23 mouse cellular contexts compared by ENCODE assay signal in the genomic region with DNA sequence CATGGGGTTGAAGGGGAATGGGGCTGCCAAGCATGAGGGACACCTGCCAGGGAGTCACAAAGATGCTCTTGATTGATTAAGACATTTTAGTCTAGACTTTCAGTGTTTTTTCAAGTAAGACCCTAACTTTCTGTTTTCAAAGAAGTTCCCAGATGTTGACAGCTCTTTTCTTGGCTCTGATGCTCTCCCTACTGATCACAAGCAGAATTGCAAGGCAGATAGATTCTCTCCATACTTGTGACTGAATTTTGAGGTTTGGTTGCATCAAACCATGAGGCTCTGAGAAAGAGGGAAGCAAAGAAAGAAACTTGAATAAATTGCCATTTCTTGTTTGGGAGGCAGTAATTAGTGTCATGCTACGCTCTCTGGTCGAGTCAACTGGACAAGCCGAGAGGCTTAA.
DNase-seq lines count a peak whose midpoint lies in the region; ATAC-seq and TF ChIP-seq lines count a peak whose summit lies in the region.
"Had no signal": no experiment of that assay in that cellular context is flagged by ENCODE, and none has a peak within 500 bp of the region (broad histone marks: within the 10 kb centered on the region; RNA-seq: fewer than 3 reads in every experiment).

No protein-coding gene starts in this region.

- no peak overlapping the region for H3K4me3 ChIP-seq in heart, adult 2 months
- H3K4me3 ChIP-seq in lung, embryonic 14.5 days (ENCODE audit: low read depth, low read length) = no peak overlapping the region
- no peak overlapping the region for H3K4me3 ChIP-seq in embryonic facial prominence, embryonic 10.5 days
- H3K4me3 ChIP-seq: forebrain, embryonic 15.5 days; heart, embryonic 13.5 days; hindbrain, embryonic 13.5 days had no signal

- intact Hi-C loops in heart, adult 2 months (cut with DNase I) = loop anchor here (5.0 kb wide), 1 partner anchor 347 kb away; no protein-coding TSS in a partner anchor
- intact Hi-C loops in heart, postnatal 36 days (cut with DNase I) = loop anchor here (5.0 kb wide), 1 partner anchor 347 kb away; no protein-coding TSS in a partner anchor

- no peak overlapping the region for H3K27ac ChIP-seq in heart, adult 2 months
- H3K27ac ChIP-seq in lung, embryonic 14.5 days (ENCODE audit: low read depth) = no peak overlapping the region
- no peak overlapping the region for H3K27ac ChIP-seq in embryonic facial prominence, embryonic 10.5 days (replicated peaks)
- H3K27ac ChIP-seq: forebrain, embryonic 15.5 days; heart, embryonic 13.5 days; hindbrain, embryonic 13.5 days had no signal

- H3K9me3 ChIP-seq in lung, embryonic 14.5 days (ENCODE audit: low read depth, low read length) = no peaks in the 10 kb centered on the region
- no peaks in the 10 kb centered on the region for H3K9me3 ChIP-seq in embryonic facial prominence, embryonic 10.5 days
- H3K9me3 ChIP-seq: forebrain, embryonic 15.5 days; heart, embryonic 13.5 days; hindbrain, embryonic 13.5 days had no signal

- 86% methylated on average over 3 of the region's 3 CpGs for WGBS in heart, adult 2 months
- 71% methylated on average over 3 of the region's 3 CpGs for WGBS in lung, embryonic 14.5 days
- WGBS in embryonic facial prominence, embryonic 10.5 days = 79% methylated on average over 3 of the region's 3 CpGs

- no peaks in the 10 kb centered on the region for H3K36me3 ChIP-seq in heart, adult 2 months (ENCODE audit: control insufficient read depth, insufficient read depth, low read length)
- no peaks in the 10 kb centered on the region for H3K36me3 ChIP-seq in lung, embryonic 14.5 days (ENCODE audit: insufficient read depth)
- no peaks in the 10 kb centered on the region for H3K36me3 ChIP-seq in embryonic facial prominence, embryonic 10.5 days (replicated peaks)
- H3K36me3 ChIP-seq: forebrain, embryonic 15.5 days; heart, embryonic 13.5 days; hindbrain, embryonic 13.5 days had no signal

- TF ChIP-seq EP300 in heart, adult 2 months (IDR thresholded peaks at IDR 0.05; ENCODE audit: insufficient read depth, low read depth, low read length) = no peak

- H3K27me3 ChIP-seq in heart, adult 2 months (ENCODE audit: control insufficient read depth, insufficient read depth, low read length) = no peaks in the 10 kb centered on the region
- H3K27me3 ChIP-seq in lung, embryonic 14.5 days (ENCODE audit: insufficient read depth, low read length) = no peaks in the 10 kb centered on the region
- H3K27me3 ChIP-seq in embryonic facial prominence, embryonic 10.5 days (replicated peaks; ENCODE audit: low read depth, poor library complexity, severe bottlenecking) = no peaks in the 10 kb centered on the region
- H3K27me3 ChIP-seq: forebrain, embryonic 15.5 days; heart, embryonic 13.5 days; hindbrain, embryonic 13.5 days had no signal

- H3K9ac ChIP-seq in heart, adult 2 months (ENCODE audit: low read depth, low read length) = no peak overlapping the region
- H3K9ac ChIP-seq in lung, embryonic 14.5 days = no peak overlapping the region
- H3K9ac ChIP-seq: forebrain, embryonic 15.5 days; heart, embryonic 13.5 days; hindbrain, embryonic 13.5 days had no signal

- no peak for ATAC-seq in lung, embryonic 14.5 days (ENCODE audit: insufficient read depth)
- peak; percentile 65 for ATAC-seq in megakaryocyte progenitor cell, adult 5-6 weeks (replicated peaks; ENCODE audit: poor library complexity)
- ATAC-seq: CD4-positive, CD25-positive, alpha-beta regulatory T cell, adult 4 months; forebrain, embryonic 15.5 days; midbrain, embryonic 16.5 days had no signal

- DNase-seq in heart, adult 2 months = no peak
- no peak for DNase-seq in heart, postnatal 36 days
- peak; percentile 10 for DNase-seq in lung, embryonic 14.5 days
- DNase-seq in lung, postnatal 36 days = no peak
- DNase-seq in MEL-GATA-1-ER (ENCODE audit: extremely low read depth, low read depth) = peak; percentile 31
- DNase-seq in embryonic facial prominence, embryonic 10.5 days (ENCODE audit: low spot score) = no peak
- no peak for DNase-seq in frontal cortex, postnatal 25 days (ENCODE audit: low spot score in 2 of 2)
- DNase-seq: cerebellum, adult 11-12 months; cerebellum, postnatal 10 days; gastrocnemius, postnatal 10 days; heart, adult 11 months; kidney, adult 2 months; kidney, postnatal 14 days; layer of hippocampus, postnatal 36 days; lung, adult 2 months; lung, postnatal 4 days; right cerebral cortex, adult 18-20 months had no signal

- H3K79me2 ChIP-seq in heart, adult 2 months (replicated peaks; ENCODE audit: control insufficient read depth, insufficient read depth, low read length) = no peaks in the 10 kb centered on the region

- H3K4me1 ChIP-seq in heart, adult 2 months (ENCODE audit: control insufficient read depth, insufficient read depth, low read length) = no peaks in the 10 kb centered on the region
- H3K4me1 ChIP-seq in lung, embryonic 14.5 days (ENCODE audit: insufficient read depth) = no peaks in the 10 kb centered on the region
- H3K4me1 ChIP-seq in embryonic facial prominence, embryonic 10.5 days = no peaks in the 10 kb centered on the region
- H3K4me1 ChIP-seq: forebrain, embryonic 15.5 days; heart, embryonic 13.5 days; hindbrain, embryonic 13.5 days had no signal

- TF ChIP-seq CTCF in heart, adult 2 months (IDR thresholded peaks at IDR 0.05) = peak; percentile 25
- peak; percentile 12; the same call in 1 of the 2 replicates for TF ChIP-seq CTCF in lung, embryonic 14.5 days (IDR thresholded peaks at IDR 0.05; ENCODE audit: low read depth)

- no peak for TF ChIP-seq POLR2A in heart, adult 2 months (IDR thresholded peaks at IDR 0.05; ENCODE audit: insufficient read depth, low read depth, low read length)

- no peak overlapping the region for H3K4me2 ChIP-seq in lung, embryonic 14.5 days
- H3K4me2 ChIP-seq: forebrain, embryonic 15.5 days; heart, embryonic 13.5 days; hindbrain, embryonic 13.5 days had no signal

Comparison
In these comparisons a context has a peak if more than half of its experiments do, and no peak if none do; other contexts are left out.
1. DNase-seq: peak in lung, embryonic 14.5 days (single experiment) and MEL-GATA-1-ER (single experiment); none in heart, adult 2 months (0 of 2), heart, postnatal 36 days (0 of 2), lung, postnatal 36 days (single experiment), embryonic facial prominence, embryonic 10.5 days (single experiment) and frontal cortex, postnatal 25 days (0 of 2).